Mouse (Mus musculus) testis, adult 2 months (tissue): ENCODE results near the gene Olfr1393. TPM values are rescaled to one million over a fixed set of nuclear protein-coding genes. Genes with fewer than 3 reads are reported as not detected.

Experiments
- H3K27ac ChIP-seq: fragments of 200-500 bp; 2 replicates; pipeline ENCODE4 v1.5.1; 2012; ENCODE audit warnings: low read depth, low read length; ENCODE audit not compliant: control insufficient read depth, insufficient read depth
- H3K27me3 ChIP-seq: fragments of 200-500 bp; 2 replicates; pipeline ENCODE4 v1.6.1; 2012; ENCODE audit warnings: mild to moderate bottlenecking, low read length, moderate library complexity; ENCODE audit not compliant: control insufficient read depth, insufficient read depth
- H3K36me3 ChIP-seq: fragments of 200-500 bp; 2 replicates; pipeline ENCODE4 v1.6.1; 2012; ENCODE audit warnings: mild to moderate bottlenecking, low read length; ENCODE audit not compliant: control insufficient read depth, insufficient read depth
- H3K4me1 ChIP-seq: fragments of 200-500 bp; 2 replicates; pipeline ENCODE4 v1.6.1; 2012; ENCODE audit warnings: low read length; ENCODE audit not compliant: control insufficient read depth, insufficient read depth
- H3K4me3 ChIP-seq: fragments of 200-500 bp; 2 replicates; pipeline ENCODE4 v1.5.1; 2012; ENCODE audit warnings: low read depth, mild to moderate bottlenecking, low read length, moderate library complexity, mixed read lengths; ENCODE audit not compliant: control insufficient read depth
- CTCF ChIP-seq: fragments of 200-500 bp; IDR thresholded peaks from 2 replicates; pipeline ENCODE4 v1.5.1; 2012; ENCODE audit warnings: low read depth, mild to moderate bottlenecking, inconsistent platforms, low read length, moderate library complexity; ENCODE audit not compliant: control insufficient read depth, insufficient read depth, insufficient replicate concordance
- POLR2A ChIP-seq: fragments of 200-500 bp; IDR thresholded peaks from 2 replicates; pipeline ENCODE4 v1.6.1; 2012; ENCODE audit warnings: low read depth, mild to moderate bottlenecking, inconsistent platforms, low read length, moderate library complexity; ENCODE audit not compliant: control insufficient read depth
- polyA plus RNA-seq: library from polyadenylated mRNA; depleted of rRNA; stranded (reverse); fragments of >200 nt; gene quantifications from 2 replicates; pipeline ENCODE4 v1.2.3, GENCODE M21; 2012

Gene Olfr1393
- polyA plus RNA-seq, 1 experiment = 4.7 TPM

GRCm38 (mm10) chr11:49263149-49263548, 15.0 kb upstream of the Olfr1393 start:
- no peak for TF ChIP-seq CTCF
- TF ChIP-seq POLR2A = no peak
- Histone ChIP-seq H3K27me3 (no peaks in the 10 kb centered on the region), H3K27ac (no peak overlapping the region), H3K36me3 (no peaks in the 10 kb centered on the region), H3K4me3 (peak overlapping the region; percentile 75), H3K4me1 (peaks cover 13% of the 10 kb centered on the region)

- no peaks in the 10 kb centered on the region for H3K27me3 ChIP-seq
- no peak overlapping the region for H3K27ac ChIP-seq
- peak overlapping the region; percentile 64 for H3K4me3 ChIP-seq
- peaks cover 13% of the 10 kb centered on the region for H3K4me1 ChIP-seq
- H3K36me3 ChIP-seq = no peaks in the 10 kb centered on the region
- no peak for TF ChIP-seq CTCF
- TF ChIP-seq POLR2A = no peak
These were observed 14.0 kb upstream of the Olfr1393 start for GRCm38 (mm10) chr11:49264081-49264480.

GRCm38 (mm10) chr11:49264622-49265021, 13.5 kb upstream of the Olfr1393 start:
- Histone ChIP-seq H3K4me1 (peaks cover 13% of the 10 kb centered on the region), H3K36me3 (no peaks in the 10 kb centered on the region), H3K4me3 (peak overlapping the region; percentile 64), H3K27me3 (no peaks in the 10 kb centered on the region), H3K27ac (peak overlapping the region; percentile 34; the same call in 1 of the 2 replicates)
- TF ChIP-seq CTCF = no peak
- TF ChIP-seq POLR2A = no peak

- Histone ChIP-seq H3K27me3 (no peaks in the 10 kb centered on the region), H3K4me3 (peak overlapping the region; percentile 64), H3K27ac (no peak overlapping the region), H3K4me1 (peaks cover 13% of the 10 kb centered on the region), H3K36me3 (no peaks in the 10 kb centered on the region)
- TF ChIP-seq CTCF (no peak), POLR2A (no peak)
These were observed 13.0 kb upstream of the Olfr1393 start for GRCm38 (mm10) chr11:49265101-49265500.

GRCm38 (mm10) chr11:49266671-49267070, 11.4 kb upstream of the Olfr1393 start:
- no peaks in the 10 kb centered on the region for H3K36me3 ChIP-seq
- peaks cover 13% of the 10 kb centered on the region for H3K4me1 ChIP-seq
- H3K4me3 ChIP-seq = no peak overlapping the region
- TF ChIP-seq POLR2A (no peak), CTCF (no peak)
- no peaks in the 10 kb centered on the region for H3K27me3 ChIP-seq
- H3K27ac ChIP-seq = no peak overlapping the region

DNA sequence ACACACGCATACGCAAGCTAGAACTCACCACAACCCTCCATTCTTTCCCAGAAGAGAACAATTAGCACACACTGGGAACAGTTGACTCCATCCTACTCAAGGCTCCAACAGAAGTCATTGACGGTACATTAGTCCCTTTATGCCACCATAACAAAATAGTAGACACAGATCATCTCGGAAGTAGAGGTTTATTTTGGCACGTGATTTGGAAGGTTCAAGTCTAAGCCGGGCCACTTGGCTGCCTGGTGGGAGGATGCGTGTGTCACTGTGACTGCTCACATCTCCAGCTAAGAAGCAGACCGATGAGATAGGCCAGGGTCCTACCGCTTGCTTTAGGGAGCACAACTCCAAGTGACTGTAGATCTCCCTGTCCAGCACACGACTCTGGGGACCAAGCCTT, 10.8 kb upstream of the Olfr1393 start:
- H3K27ac ChIP-seq = no peak overlapping the region
- no peak for TF ChIP-seq CTCF
- no peak for TF ChIP-seq POLR2A
- peaks cover 13% of the 10 kb centered on the region for H3K4me1 ChIP-seq
- H3K27me3 ChIP-seq = no peaks in the 10 kb centered on the region
- H3K36me3 ChIP-seq = no peaks in the 10 kb centered on the region
- no peak overlapping the region for H3K4me3 ChIP-seq

DNA sequence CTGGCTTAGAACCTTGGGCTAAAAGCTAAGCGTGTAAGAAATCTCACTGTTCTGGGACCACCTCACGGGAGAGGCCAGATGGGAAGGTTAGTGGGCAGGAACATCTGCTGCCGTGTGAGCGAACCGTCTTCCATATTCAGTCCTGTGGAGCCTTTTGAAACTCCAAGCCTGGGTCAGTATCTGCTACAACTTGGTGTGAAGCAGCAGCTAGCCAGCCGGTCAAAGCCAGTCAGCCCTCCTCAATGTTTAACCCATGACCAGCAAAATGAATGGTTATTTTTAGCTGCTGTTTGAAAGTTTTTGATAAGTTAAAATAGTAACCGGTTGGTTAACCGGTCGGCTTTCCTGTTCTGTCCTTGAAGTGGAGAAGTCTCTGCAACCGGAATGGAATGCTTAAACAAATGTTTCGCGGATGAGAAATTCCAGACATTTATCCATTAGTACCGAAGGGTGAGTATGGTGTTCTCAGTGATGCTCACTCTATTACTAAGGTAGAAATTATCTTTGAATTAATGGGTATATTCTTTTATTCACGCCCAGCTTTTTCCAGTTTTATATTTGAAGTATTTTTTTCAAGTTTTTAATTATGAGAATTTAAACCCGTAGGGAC, 10.0 kb upstream of the Olfr1393 start:
- H3K27ac ChIP-seq = no peak overlapping the region
- H3K36me3 ChIP-seq = no peaks in the 10 kb centered on the region
- TF ChIP-seq CTCF (no peak), POLR2A (no peak)
- H3K4me3 ChIP-seq = no peak overlapping the region
- no peaks in the 10 kb centered on the region for H3K27me3 ChIP-seq
- peaks cover 13% of the 10 kb centered on the region for H3K4me1 ChIP-seq

DNA sequence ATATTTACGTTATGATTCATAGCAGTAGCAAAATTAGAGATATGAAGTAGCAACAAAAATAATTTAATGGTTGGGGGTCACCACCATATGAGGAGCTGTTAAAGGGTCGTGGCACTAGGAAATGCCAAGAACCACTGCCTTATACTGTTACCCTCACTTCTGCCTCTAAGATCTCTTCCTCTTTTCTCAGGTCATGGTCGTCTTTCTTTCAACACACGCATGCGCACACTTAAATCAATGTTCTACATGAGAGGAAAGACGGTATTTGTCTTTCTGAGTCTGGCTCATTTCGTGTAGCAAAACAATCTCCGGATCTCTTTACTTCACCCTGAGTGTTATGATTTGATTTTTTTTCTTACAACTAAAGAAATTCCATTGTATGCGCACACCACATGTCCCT, 8.3 kb upstream of the Olfr1393 start:
- peaks cover 5% of the 10 kb centered on the region for H3K4me1 ChIP-seq
- H3K27ac ChIP-seq = no peak overlapping the region
- no peaks in the 10 kb centered on the region for H3K27me3 ChIP-seq
- no peak overlapping the region for H3K4me3 ChIP-seq
- no peaks in the 10 kb centered on the region for H3K36me3 ChIP-seq
- TF ChIP-seq CTCF (no peak), POLR2A (no peak)
